Mouse (Mus musculus) megakaryocyte, embryonic 14.5 days (primary cell): ENCODE results near the gene Dnajb13. TPM values are rescaled to one million over a fixed set of nuclear protein-coding genes. Genes with fewer than 3 reads are reported as not detected.
A peak's percentile ranks its signal among the peaks of the same experiment; 100 is the strongest.

Source experiments
- H3K27me3 ChIP-seq: replicated peaks from 2 replicates; pipeline ENCODE3; 2012; ENCODE audit warnings: inconsistent platforms
- H3K36me3 ChIP-seq: replicated peaks from 2 replicates; pipeline ENCODE3; 2012; ENCODE audit warnings: low read length, inconsistent platforms, mixed read lengths
- H3K4me1 ChIP-seq: 2 replicates; pipeline ENCODE4 v1.6.1; 2012; ENCODE audit warnings: inconsistent platforms
- H3K4me3 ChIP-seq: replicated peaks from 2 replicates; pipeline ENCODE3; 2012; ENCODE audit warnings: moderate library complexity, mild to moderate bottlenecking, inconsistent platforms
- H3K9me3 ChIP-seq: 2 replicates; pipeline ENCODE4 v1.6.1; 2012; ENCODE audit warnings: inconsistent platforms
- FLI1 ChIP-seq: IDR thresholded peaks from 2 replicates; pipeline ENCODE4 v1.6.1; 2012; ENCODE audit warnings: low read length, inconsistent platforms, mixed read lengths
- GATA1 ChIP-seq: IDR thresholded peaks from 3 replicates; pipeline ENCODE4 v1.6.1; 2012; ENCODE audit warnings: mixed read lengths, low read length, inconsistent platforms, borderline replicate concordance
- polyA plus RNA-seq: library from polyadenylated mRNA; stranded (reverse); fragments of >175 nt; gene quantifications from 2 replicates; pipeline ENCODE4 v1.2.3, GENCODE M21; 2012; ENCODE audit warnings: low replicate concordance; ENCODE audit not compliant: insufficient read depth

The Dnajb13 gene
- polyA plus RNA-seq, 1 experiment = not detected

GRCm38 (mm10) chr7:100473846-100474454 is 40.8 kb downstream of the Dnajb13 start:
- no peak for TF ChIP-seq FLI1
- no peak for TF ChIP-seq GATA1
- H3K4me3 ChIP-seq = no peak overlapping the region
- peaks cover 29% of the 10 kb centered on the region for H3K4me1 ChIP-seq
- H3K27me3 ChIP-seq = peaks cover 11% of the 10 kb centered on the region
- no peaks in the 10 kb centered on the region for H3K9me3 ChIP-seq
- H3K36me3 ChIP-seq = peaks cover 23% of the 10 kb centered on the region

GRCm38 (mm10) chr7:100472777-100473176 is 42.0 kb downstream of the Dnajb13 start, which contains the start of gene Ucp3:
TSS of gene Ucp3 (plus strand) at chr7:100472990.
- peaks cover 41% of the 10 kb centered on the region for H3K4me1 ChIP-seq
- peaks cover 33% of the 10 kb centered on the region for H3K36me3 ChIP-seq
- peaks cover 5% of the 10 kb centered on the region for H3K27me3 ChIP-seq
- H3K9me3 ChIP-seq = no peaks in the 10 kb centered on the region
- H3K4me3 ChIP-seq = no peak within 1 kb of the TSS
- TF ChIP-seq GATA1 = no peak
- no peak for TF ChIP-seq FLI1

DNA sequence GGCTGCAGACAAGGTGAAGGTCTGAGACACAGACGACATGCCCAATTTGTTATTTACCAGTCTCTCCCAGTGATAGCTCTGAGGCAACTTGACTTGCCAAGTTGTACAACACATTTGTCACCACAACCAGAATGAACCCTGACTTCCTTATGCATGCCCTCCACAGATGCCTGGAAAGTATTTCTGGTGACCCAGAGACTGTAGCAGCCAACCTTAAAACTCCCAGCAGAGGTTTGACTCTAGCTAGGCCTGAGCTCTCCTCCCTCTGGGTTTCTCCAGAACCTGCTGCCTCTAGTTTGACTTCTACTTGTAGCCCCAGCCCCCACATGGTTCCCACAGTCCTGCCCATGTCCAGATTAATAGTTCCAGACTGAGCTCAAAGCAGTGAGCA is 43.4 kb downstream of the Dnajb13 start:
- H3K9me3 ChIP-seq = no peaks in the 10 kb centered on the region
- TF ChIP-seq GATA1 = no peak
- TF ChIP-seq FLI1 = no peak
- H3K4me1 ChIP-seq = peaks cover 55% of the 10 kb centered on the region

GRCm38 (mm10) chr7:100470796-100471406 is 43.9 kb downstream of the Dnajb13 start:
- Histone ChIP-seq H3K4me3 (no peak overlapping the region), H3K27me3 (peaks cover under 1% of the 10 kb centered on the region), H3K36me3 (peaks cover 41% of the 10 kb centered on the region), H3K4me1 (peaks cover 60% of the 10 kb centered on the region), H3K9me3 (no peaks in the 10 kb centered on the region)
- TF ChIP-seq FLI1 (no peak), GATA1 (no peak)

More for the DNA sequence above, 43.4 kb downstream of the Dnajb13 start:
- peaks cover 41% of the 10 kb centered on the region for H3K36me3 ChIP-seq
- H3K4me3 ChIP-seq = no peak overlapping the region
- H3K27me3 ChIP-seq = peaks cover 5% of the 10 kb centered on the region

DNA sequence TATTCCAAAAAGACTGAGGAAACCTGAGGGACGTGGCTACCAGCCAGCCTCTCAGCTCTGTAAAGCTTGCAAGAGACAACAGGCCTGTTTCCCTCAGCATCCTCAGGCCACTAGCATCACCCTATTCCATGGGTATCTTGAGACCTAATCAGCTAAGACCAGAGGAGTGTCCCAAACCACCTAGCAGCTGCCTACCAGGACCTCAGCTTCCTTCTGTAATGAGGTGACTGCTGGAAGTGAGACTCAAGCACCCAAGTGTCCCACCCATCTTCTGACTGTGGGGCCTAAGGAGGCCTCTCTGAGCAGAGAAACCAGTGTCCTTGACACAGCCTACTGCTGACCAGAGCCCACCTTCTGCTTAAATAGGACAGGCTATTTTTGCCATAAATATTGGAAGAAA is 45.3 kb downstream of the Dnajb13 start:
- no peak overlapping the region for H3K4me3 ChIP-seq
- H3K9me3 ChIP-seq = no peaks in the 10 kb centered on the region
- TF ChIP-seq FLI1 (no peak), GATA1 (no peak)
- H3K36me3 ChIP-seq = peaks cover 46% of the 10 kb centered on the region
- no peaks in the 10 kb centered on the region for H3K27me3 ChIP-seq
- H3K4me1 ChIP-seq = peaks cover 69% of the 10 kb centered on the region

GRCm38 (mm10) chr7:100468761-100469160 is 46.0 kb downstream of the Dnajb13 start:
- H3K9me3 ChIP-seq = no peaks in the 10 kb centered on the region
- no peaks in the 10 kb centered on the region for H3K27me3 ChIP-seq
- H3K36me3 ChIP-seq = peaks cover 53% of the 10 kb centered on the region
- no peak overlapping the region for H3K4me3 ChIP-seq
- H3K4me1 ChIP-seq = peaks cover 71% of the 10 kb centered on the region
- TF ChIP-seq FLI1 (no peak), GATA1 (no peak)

DNA sequence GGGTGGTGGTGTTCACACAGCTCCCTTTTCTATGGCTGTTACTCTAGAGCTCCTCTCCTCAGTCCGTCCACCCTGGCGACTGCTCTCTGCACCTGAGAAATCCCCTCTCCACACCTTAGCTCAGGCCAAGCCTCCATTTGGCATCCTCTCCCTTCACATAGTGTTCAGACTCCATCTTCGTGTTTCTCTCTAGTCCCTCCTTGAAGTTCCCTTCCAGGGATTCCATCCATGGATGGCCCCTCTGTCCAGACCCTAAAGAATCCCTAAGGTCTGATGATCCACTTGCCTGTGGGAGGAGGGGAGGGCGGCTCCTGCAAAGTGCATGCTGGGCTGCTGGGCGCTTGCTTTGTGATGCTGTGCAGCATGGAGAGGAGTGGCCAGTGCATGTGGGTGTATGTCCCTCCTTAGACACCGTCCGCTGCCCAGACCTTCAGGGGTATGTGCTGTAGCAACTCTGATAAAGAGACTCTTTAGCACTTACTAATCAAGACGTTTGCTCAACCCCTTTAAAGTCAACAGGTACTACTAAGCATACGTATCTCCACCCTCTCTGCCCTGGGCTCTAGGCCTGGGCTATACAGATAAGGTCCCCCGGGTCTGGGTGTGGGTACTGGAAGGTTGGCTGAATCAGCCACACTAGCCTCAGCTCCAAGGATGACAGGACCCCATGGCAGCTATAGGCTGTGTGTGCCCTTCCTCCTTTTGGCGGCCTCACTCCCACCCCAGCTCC is 47.8 kb downstream of the Dnajb13 start:
- H3K36me3 ChIP-seq = peaks cover 61% of the 10 kb centered on the region
- TF ChIP-seq FLI1 = no peak
- H3K9me3 ChIP-seq = no peaks in the 10 kb centered on the region
- peak overlapping the region; percentile 62 for H3K4me3 ChIP-seq
- no peaks in the 10 kb centered on the region for H3K27me3 ChIP-seq
- H3K4me1 ChIP-seq = peaks cover 79% of the 10 kb centered on the region

- H3K36me3 ChIP-seq = peaks cover 58% of the 10 kb centered on the region
- H3K9me3 ChIP-seq = no peaks in the 10 kb centered on the region
- H3K4me3 ChIP-seq = peak overlapping the region; percentile 60
- H3K27me3 ChIP-seq = no peaks in the 10 kb centered on the region
- TF ChIP-seq GATA1 (no peak), FLI1 (no peak)
- H3K4me1 ChIP-seq = peaks cover 87% of the 10 kb centered on the region
Measured at GRCm38 (mm10) chr7:100465656-100466309, 49.0 kb downstream of the Dnajb13 start.

- Histone ChIP-seq H3K36me3 (peaks cover 56% of the 10 kb centered on the region), H3K27me3 (no peaks in the 10 kb centered on the region), H3K4me3 (peak overlapping the region; percentile 60), H3K9me3 (no peaks in the 10 kb centered on the region), H3K4me1 (peaks cover 92% of the 10 kb centered on the region)
- TF ChIP-seq GATA1 (no peak), FLI1 (no peak)
Measured at GRCm38 (mm10) chr7:100465248-100465647, 49.5 kb downstream of the Dnajb13 start.

GRCm38 (mm10) chr7:100464248-100464647 is 50.5 kb downstream of the Dnajb13 start:
- Histone ChIP-seq H3K36me3 (peaks cover 57% of the 10 kb centered on the region), H3K4me3 (no peak overlapping the region)

More at GRCm38 (mm10) chr7:100464248-100464647, 50.5 kb downstream of the Dnajb13 start:
- H3K9me3 ChIP-seq = no peaks in the 10 kb centered on the region
- no peaks in the 10 kb centered on the region for H3K27me3 ChIP-seq
- TF ChIP-seq FLI1 (no peak), GATA1 (no peak)
- peaks cover 99% of the 10 kb centered on the region for H3K4me1 ChIP-seq
